Mouse (Mus musculus): ENCODE results near the gene Paqr3. TPM values are rescaled to one million over a fixed set of nuclear protein-coding genes. Genes with fewer than 3 reads are reported as not detected.

Paqr3 gene
- polyA plus RNA-seq (2015; fragmentation: Nextera tagmentation; extraction: Ambion mirVana): 26.7 and 28.3 TPM in 2 replicates

- peaks cover 3% of the 10 kb centered on the region; the same call in 1 of the 2 replicates for H3K36me3 ChIP-seq (replicated peaks)
- under 1% methylated on average over 60 of the region's 62 CpGs for WGBS
- H3K27me3 ChIP-seq (replicated peaks): no peaks in the 10 kb centered on the region
- peak within 1 kb of the TSS; percentile 69 for H3K4me2 ChIP-seq
- ATAC-seq (replicated peaks): peak; percentile 98
- H3K9ac ChIP-seq: peak within 1 kb of the TSS; percentile 85
- peak within 1 kb of the TSS; percentile 77 for H3K4me3 ChIP-seq
- no peaks in the 10 kb centered on the region for H3K9me3 ChIP-seq
- H3K27ac ChIP-seq: peak within 1 kb of the TSS; percentile 80
- peaks cover 27% of the 10 kb centered on the region for H3K4me1 ChIP-seq
These were observed at the start of gene Paqr3 for GRCm38 (mm10) chr5:97111207-97111910. Gene Paqr3 (minus strand): TSS chr5:97111596.

- no peaks in the 10 kb centered on the region for H3K4me1 ChIP-seq
- H3K9ac ChIP-seq: no peak overlapping the region
- H3K36me3 ChIP-seq (replicated peaks): no peaks in the 10 kb centered on the region
- H3K4me2 ChIP-seq: no peak overlapping the region
- no peaks in the 10 kb centered on the region for H3K27me3 ChIP-seq (replicated peaks)
- ATAC-seq (replicated peaks): no peak
- H3K4me3 ChIP-seq: no peak overlapping the region
- WGBS: 33% methylated on average over 1 of the region's 1 CpGs
- H3K27ac ChIP-seq: no peak overlapping the region
- no peaks in the 10 kb centered on the region for H3K9me3 ChIP-seq
These were observed 43.3 kb upstream of the Paqr3 start for GRCm38 (mm10) chr5:97154688-97155087.

- Histone ChIP-seq H3K4me2 (no peak overlapping the region), H3K27me3 (replicated peaks) (no peaks in the 10 kb centered on the region), H3K27ac (no peak overlapping the region), H3K4me3 (no peak overlapping the region), H3K4me1 (no peaks in the 10 kb centered on the region), H3K36me3 (replicated peaks) (no peaks in the 10 kb centered on the region), H3K9me3 (no peaks in the 10 kb centered on the region), H3K9ac (no peak overlapping the region)
- WGBS: 87% methylated on average over 2 of the region's 2 CpGs
- no peak for ATAC-seq (replicated peaks)
These were observed 23.9 kb upstream of the Paqr3 start for GRCm38 (mm10) chr5:97135331-97135730.

- no peaks in the 10 kb centered on the region for H3K4me1 ChIP-seq
- H3K9ac ChIP-seq: no peak overlapping the region
- H3K36me3 ChIP-seq (replicated peaks): no peaks in the 10 kb centered on the region
- no peak overlapping the region for H3K27ac ChIP-seq
- H3K9me3 ChIP-seq: no peaks in the 10 kb centered on the region
- no peak for ATAC-seq (replicated peaks)
- H3K4me2 ChIP-seq: no peak overlapping the region
- 0 out of 2 replicates have a peak, but pooled peaks cover 7% of the 10 kb centered on the region for H3K27me3 ChIP-seq (replicated peaks)
- 86% methylated on average over 2 of the region's 2 CpGs for WGBS
- no peak overlapping the region for H3K4me3 ChIP-seq
These were observed 18.2 kb upstream of the Paqr3 start for GRCm38 (mm10) chr5:97129589-97129988.

GRCm38 (mm10) chr5:97128242-97129226 lies 17.1 kb upstream of the Paqr3 start:
- 0 out of 2 replicates have a peak, but pooled peaks cover 7% of the 10 kb centered on the region for H3K27me3 ChIP-seq (replicated peaks)
- H3K9ac ChIP-seq: no peak overlapping the region
- H3K9me3 ChIP-seq: no peaks in the 10 kb centered on the region
- H3K4me1 ChIP-seq: no peaks in the 10 kb centered on the region
- no peaks in the 10 kb centered on the region for H3K36me3 ChIP-seq (replicated peaks)
- ATAC-seq (replicated peaks): peak; percentile 83
- H3K27ac ChIP-seq: no peak overlapping the region
- 48% methylated on average over 21 of the region's 21 CpGs for WGBS
- H3K4me3 ChIP-seq: no peak overlapping the region
- no peak overlapping the region for H3K4me2 ChIP-seq

GRCm38 (mm10) chr5:97127284-97127683 lies 15.9 kb upstream of the Paqr3 start:
- ATAC-seq (replicated peaks): no peak
- Histone ChIP-seq H3K27me3 (replicated peaks) (0 out of 2 replicates have a peak, but pooled peaks cover 7% of the 10 kb centered on the region), H3K36me3 (replicated peaks) (no peaks in the 10 kb centered on the region), H3K9ac (no peak overlapping the region), H3K9me3 (no peaks in the 10 kb centered on the region), H3K4me1 (no peaks in the 10 kb centered on the region), H3K27ac (no peak overlapping the region), H3K4me3 (no peak overlapping the region), H3K4me2 (no peak overlapping the region)
- WGBS: 82% methylated on average over 6 of the region's 6 CpGs

GRCm38 (mm10) chr5:97126005-97126404 lies 14.6 kb upstream of the Paqr3 start:
- ATAC-seq (replicated peaks): peak; percentile 78

GRCm38 (mm10) chr5:97125459-97125970 lies 14.1 kb upstream of the Paqr3 start:
- Histone ChIP-seq H3K9ac (no peak overlapping the region), H3K4me2 (no peak overlapping the region), H3K27me3 (replicated peaks) (0 out of 2 replicates have a peak, but pooled peaks cover 7% of the 10 kb centered on the region), H3K9me3 (no peaks in the 10 kb centered on the region), H3K27ac (no peak overlapping the region), H3K36me3 (replicated peaks) (no peaks in the 10 kb centered on the region), H3K4me3 (no peak overlapping the region), H3K4me1 (no peaks in the 10 kb centered on the region)
- 71% methylated on average over 10 of the region's 10 CpGs for WGBS
- ATAC-seq (replicated peaks): peak; percentile 24; the same call in 1 of the 2 replicates

More at GRCm38 (mm10) chr5:97126005-97126404, 14.6 kb upstream of the Paqr3 start:
- H3K4me2 ChIP-seq: no peak overlapping the region
- WGBS: 16% methylated on average over 4 of the region's 4 CpGs
- no peak overlapping the region for H3K4me3 ChIP-seq
- no peak overlapping the region for H3K9ac ChIP-seq
- no peaks in the 10 kb centered on the region for H3K36me3 ChIP-seq (replicated peaks)
- 0 out of 2 replicates have a peak, but pooled peaks cover 7% of the 10 kb centered on the region for H3K27me3 ChIP-seq (replicated peaks)
- no peaks in the 10 kb centered on the region for H3K9me3 ChIP-seq
- H3K27ac ChIP-seq: no peak overlapping the region
- H3K4me1 ChIP-seq: no peaks in the 10 kb centered on the region

GRCm38 (mm10) chr5:97124977-97125376 lies 13.6 kb upstream of the Paqr3 start:
- H3K4me3 ChIP-seq: no peak overlapping the region
- H3K4me1 ChIP-seq: no peaks in the 10 kb centered on the region
- H3K9ac ChIP-seq: no peak overlapping the region
- no peaks in the 10 kb centered on the region for H3K9me3 ChIP-seq
- 0 out of 2 replicates have a peak, but pooled peaks cover 7% of the 10 kb centered on the region for H3K27me3 ChIP-seq (replicated peaks)
- H3K36me3 ChIP-seq (replicated peaks): no peaks in the 10 kb centered on the region
- no peak overlapping the region for H3K27ac ChIP-seq
- H3K4me2 ChIP-seq: no peak overlapping the region
- ATAC-seq (replicated peaks): no peak
- WGBS: 87% methylated on average over 12 of the region's 12 CpGs

- Histone ChIP-seq H3K4me2 (peak overlapping the region; percentile 69), H3K27ac (peak overlapping the region; percentile 80), H3K27me3 (replicated peaks) (no peaks in the 10 kb centered on the region), H3K4me3 (peak overlapping the region; percentile 77), H3K36me3 (replicated peaks) (peaks cover 6% of the 10 kb centered on the region; the same call in 1 of the 2 replicates), H3K9me3 (no peaks in the 10 kb centered on the region), H3K9ac (peak overlapping the region; percentile 85), H3K4me1 (peaks cover 27% of the 10 kb centered on the region)
- ATAC-seq (replicated peaks): peak; percentile 1; the same call in 1 of the 2 replicates
- WGBS: 9% methylated on average over 5 of the region's 5 CpGs
These were observed 699 bp downstream of the Paqr3 start for GRCm38 (mm10) chr5:97110697-97111096.

- Histone ChIP-seq H3K36me3 (replicated peaks) (peaks cover 8% of the 10 kb centered on the region; the same call in 1 of the 2 replicates), H3K4me3 (peak overlapping the region; percentile 77), H3K4me2 (peak overlapping the region; percentile 69), H3K9me3 (no peaks in the 10 kb centered on the region), H3K9ac (peak overlapping the region; percentile 85), H3K27me3 (replicated peaks) (no peaks in the 10 kb centered on the region), H3K4me1 (peaks cover 27% of the 10 kb centered on the region), H3K27ac (no peak overlapping the region)
- no peak for ATAC-seq (replicated peaks)
- WGBS: 26% methylated on average over 2 of the region's 2 CpGs
These were observed 1.3 kb downstream of the Paqr3 start for GRCm38 (mm10) chr5:97110133-97110532.

- Histone ChIP-seq H3K27ac (no peak overlapping the region), H3K4me2 (no peak overlapping the region), H3K4me1 (peaks cover 27% of the 10 kb centered on the region), H3K4me3 (no peak overlapping the region), H3K36me3 (replicated peaks) (peaks cover 9% of the 10 kb centered on the region; the same call in 1 of the 2 replicates), H3K9ac (no peak overlapping the region), H3K9me3 (no peaks in the 10 kb centered on the region), H3K27me3 (replicated peaks) (no peaks in the 10 kb centered on the region)
- no peak for ATAC-seq (replicated peaks)
- WGBS: 88% methylated on average over 5 of the region's 5 CpGs
These were observed 3.1 kb downstream of the Paqr3 start for GRCm38 (mm10) chr5:97108333-97108732.

All from midbrain, embryonic 15.5 days (tissue).